Mouse (Mus musculus) splenic B cell, adult 2 months (primary cell): ENCODE data around the gene Trip13.

ENCODE experiments used
- DNase-seq: peaks from one replicate; pipeline ENCODE4 v3.0.0-alpha.2; 2011; ENCODE audit warnings: low read depth, low spot score
- H3K27me3 ChIP-seq: 2 replicates; pipeline ENCODE4 v1.6.1; 2012; ENCODE audit warnings: mild to moderate bottlenecking, low read length, moderate library complexity, mixed read lengths; ENCODE audit not compliant: control insufficient read depth, poor library complexity, insufficient read depth, severe bottlenecking
- H3K36me3 ChIP-seq: 2 replicates; pipeline ENCODE4 v1.6.1; 2012; ENCODE audit warnings: mild to moderate bottlenecking, low read length, moderate library complexity, mixed read lengths; ENCODE audit not compliant: control insufficient read depth, poor library complexity, insufficient read depth, severe bottlenecking

Trip13 gene

GRCm38 (mm10) chr13:73937321-73938176 lies at the start of gene Trip13, which contains the start of gene Brd9:
Gene Trip13 (minus strand): TSS chr13:73937784.
Gene Brd9 (plus strand): TSS chr13:73937811.
- H3K36me3 ChIP-seq, result peaks cover 6% of the 10 kb centered on the region; the same call in 1 of the 2 replicates
- peak; percentile 95 for DNase-seq
- no peaks in the 10 kb centered on the region for H3K27me3 ChIP-seq

- Histone ChIP-seq H3K36me3 (no peaks in the 10 kb centered on the region), H3K27me3 (no peaks in the 10 kb centered on the region)
- DNase-seq, result no peak
Observed at GRCm38 (mm10) chr13:73976935-73977334, 39.4 kb upstream of the Trip13 start.

- H3K27me3 ChIP-seq, result no peaks in the 10 kb centered on the region
- no peak for DNase-seq
- no peaks in the 10 kb centered on the region for H3K36me3 ChIP-seq
Observed at GRCm38 (mm10) chr13:73974523-73974922, 36.9 kb upstream of the Trip13 start.

GRCm38 (mm10) chr13:73970545-73971448 lies 33.2 kb upstream of the Trip13 start:
- peak; percentile 61 for DNase-seq
- no peaks in the 10 kb centered on the region for H3K36me3 ChIP-seq

DNA sequence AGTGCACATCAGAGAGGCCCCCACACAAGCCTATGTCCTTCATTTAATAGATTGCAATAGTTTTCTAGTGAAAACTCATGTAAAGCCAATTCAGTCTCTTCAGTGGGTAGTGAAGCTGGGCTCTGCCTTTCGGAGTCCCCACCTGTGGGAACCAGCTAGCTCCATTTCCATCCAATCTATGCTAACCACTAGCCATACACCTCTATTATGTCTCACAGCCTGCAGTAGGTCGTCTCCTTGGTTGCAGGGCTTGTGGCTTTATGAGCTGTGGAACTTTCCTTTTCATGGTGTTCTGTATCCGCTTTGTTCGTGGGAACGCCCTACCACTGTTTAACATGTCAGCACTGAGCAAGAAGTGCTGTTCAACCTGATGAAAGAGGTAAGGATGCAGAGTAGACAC lies 26.0 kb upstream of the Trip13 start, which contains the start of gene Zdhhc11:
Gene Zdhhc11, plus strand, starts transcription at position 301 of the 400 bp plus-strand sequence.
- no peak for DNase-seq
- H3K36me3 ChIP-seq, result peaks cover 5% of the 10 kb centered on the region

More at GRCm38 (mm10) chr13:73970545-73971448, 33.2 kb upstream of the Trip13 start:
- no peaks in the 10 kb centered on the region for H3K27me3 ChIP-seq

GRCm38 (mm10) chr13:73961177-73961576 lies 23.6 kb upstream of the Trip13 start:
- Histone ChIP-seq H3K36me3 (peaks cover 5% of the 10 kb centered on the region), H3K27me3 (no peaks in the 10 kb centered on the region)
- no peak for DNase-seq

More for the DNA sequence above, 26.0 kb upstream of the Trip13 start, which contains the start of gene Zdhhc11:
- no peaks in the 10 kb centered on the region for H3K27me3 ChIP-seq

DNA sequence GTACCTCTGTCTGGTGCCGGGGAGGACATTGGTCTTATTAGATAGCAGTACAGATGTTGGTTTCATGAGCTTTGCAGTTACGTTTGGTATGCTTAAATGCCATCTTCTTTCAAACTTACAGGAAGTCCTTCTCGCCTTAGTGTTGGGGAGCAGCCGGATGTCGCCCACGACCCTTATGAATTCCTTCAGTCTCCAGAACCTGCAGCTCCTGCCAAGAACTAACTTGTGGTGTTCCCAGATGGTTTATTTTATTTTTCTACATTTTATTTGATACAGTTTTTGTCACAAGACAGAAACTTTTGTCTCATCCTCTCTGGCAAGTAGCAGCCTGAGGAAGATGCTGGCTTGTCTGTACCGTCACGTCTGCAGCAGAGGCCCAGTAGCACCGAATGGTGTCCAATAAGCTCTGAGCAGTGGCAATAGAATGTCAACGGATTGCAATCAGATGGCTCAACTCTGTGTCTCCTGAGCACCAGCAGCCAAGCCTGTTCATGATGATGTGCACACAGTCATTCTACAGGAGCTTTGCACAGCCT lies 22.6 kb upstream of the Trip13 start:
- Histone ChIP-seq H3K36me3 (peaks cover 5% of the 10 kb centered on the region), H3K27me3 (no peaks in the 10 kb centered on the region)
- DNase-seq, result no peak

DNA sequence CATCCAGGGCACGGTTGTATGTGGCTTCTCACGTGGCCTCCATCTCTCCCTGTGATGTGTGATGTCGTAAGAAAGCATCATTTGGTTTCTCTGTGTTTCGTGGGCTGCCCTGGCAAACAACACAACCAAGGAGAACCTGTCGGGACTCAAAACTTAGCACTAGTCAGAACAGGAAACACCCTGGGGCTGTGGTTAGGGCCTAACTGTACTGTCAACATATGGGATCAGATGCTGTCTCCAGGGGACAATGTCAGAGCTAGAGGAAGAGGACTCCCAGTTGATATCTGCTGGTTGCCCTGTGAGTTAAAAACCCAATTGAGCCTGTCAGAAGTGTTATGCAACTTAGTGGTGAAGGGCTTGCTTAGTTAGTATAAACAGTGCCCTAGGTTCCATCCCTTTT lies 17.9 kb upstream of the Trip13 start:
- no peak for DNase-seq
- Histone ChIP-seq H3K27me3 (no peaks in the 10 kb centered on the region), H3K36me3 (peaks cover 9% of the 10 kb centered on the region)

- DNase-seq, result no peak
- peaks cover 7% of the 10 kb centered on the region for H3K36me3 ChIP-seq
- no peaks in the 10 kb centered on the region for H3K27me3 ChIP-seq
Observed at GRCm38 (mm10) chr13:73954666-73955065, 17.1 kb upstream of the Trip13 start.

DNA sequence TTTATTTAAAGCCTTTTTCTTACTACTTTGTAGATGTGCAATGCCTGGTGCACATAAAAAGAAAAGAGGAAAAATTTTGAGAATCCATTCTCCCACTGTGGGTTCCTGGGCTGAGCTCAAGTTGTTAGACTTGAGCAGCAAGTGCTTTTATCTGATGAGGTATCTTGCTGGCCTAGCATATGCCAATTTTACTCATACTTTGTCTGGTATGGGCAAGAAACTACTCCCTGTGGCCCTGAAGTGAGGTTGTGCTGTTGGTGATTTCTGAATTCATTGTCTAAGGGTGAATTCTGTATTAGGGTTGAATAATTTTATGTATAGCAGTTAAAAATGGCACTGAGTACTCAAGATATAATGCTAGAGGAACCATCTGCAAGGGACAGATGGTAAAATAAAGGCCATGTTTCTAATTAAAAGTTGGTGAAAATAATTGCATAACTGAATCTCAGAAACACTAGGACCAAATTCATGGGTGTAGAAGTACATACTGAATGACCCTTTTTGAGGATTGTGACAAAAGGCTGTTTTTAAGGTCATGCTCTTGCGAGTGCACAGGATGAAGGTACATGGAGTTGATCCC lies 16.1 kb upstream of the Trip13 start:
- H3K27me3 ChIP-seq, result no peaks in the 10 kb centered on the region
- no peak for DNase-seq
- H3K36me3 ChIP-seq, result peaks cover 3% of the 10 kb centered on the region

DNA sequence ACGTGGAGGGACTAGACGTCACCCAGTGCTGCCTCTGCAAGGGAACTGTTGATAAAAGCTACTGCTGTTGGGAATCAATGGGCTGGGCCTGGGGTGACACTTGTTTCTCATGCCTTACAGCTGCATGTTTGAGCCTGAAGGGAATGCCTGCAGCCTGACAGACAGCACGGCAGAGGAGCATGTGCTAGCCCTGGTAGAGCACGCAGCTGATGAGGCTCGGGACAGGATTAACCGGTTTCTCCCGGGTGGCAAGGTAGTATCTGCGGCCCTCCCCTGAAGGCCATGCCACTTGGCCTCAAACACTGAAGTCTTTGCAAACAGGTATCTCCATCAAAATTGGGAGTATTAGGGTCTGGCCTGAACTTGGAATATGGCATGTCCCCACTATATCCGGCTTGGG lies 7.0 kb upstream of the Trip13 start:
- Histone ChIP-seq H3K27me3 (no peaks in the 10 kb centered on the region), H3K36me3 (peaks cover 21% of the 10 kb centered on the region)
- DNase-seq, result no peak

DNA sequence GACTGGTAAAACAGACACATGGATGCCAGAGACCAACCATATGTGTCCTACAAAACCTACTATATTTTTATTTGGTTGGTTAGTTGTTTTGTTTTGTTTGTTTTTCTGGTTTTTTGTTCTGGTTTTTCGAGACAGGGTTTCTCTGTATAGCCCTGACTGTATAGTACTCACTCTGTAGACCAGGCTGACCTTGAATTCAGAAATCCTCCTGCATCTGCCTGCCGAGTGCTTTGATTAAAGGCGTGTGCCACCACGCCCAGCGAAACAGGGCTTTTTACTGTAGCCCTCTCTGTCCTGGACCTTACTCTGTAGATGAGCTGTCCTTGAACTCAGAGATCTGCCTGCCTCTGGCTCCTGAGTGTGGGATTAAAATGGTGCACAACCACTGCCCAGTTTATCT lies 1.5 kb upstream of the Trip13 start:
- DNase-seq, result no peak
- H3K36me3 ChIP-seq, result peaks cover 11% of the 10 kb centered on the region; the same call in 1 of the 2 replicates
- H3K27me3 ChIP-seq, result no peaks in the 10 kb centered on the region

DNA sequence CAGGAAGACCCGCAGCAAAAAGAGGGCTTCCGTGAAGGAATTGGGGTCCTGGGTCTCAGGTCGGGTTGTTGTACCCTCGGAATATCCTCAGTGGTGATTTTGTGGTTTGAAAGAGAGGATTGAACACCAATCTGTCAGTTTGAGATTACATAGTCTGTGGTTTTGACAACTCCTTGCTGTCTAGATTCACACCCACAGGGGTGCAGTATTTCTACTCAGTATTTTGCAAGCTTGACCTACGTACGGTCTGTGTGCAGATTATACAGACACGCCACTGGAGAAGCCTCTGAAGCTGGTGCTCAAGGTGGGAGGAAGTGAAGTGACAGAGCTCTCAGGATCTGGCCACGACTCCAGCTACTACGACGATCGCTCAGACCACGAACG lies 585 bp upstream of the Trip13 start:
- Histone ChIP-seq H3K36me3 (peaks cover 9% of the 10 kb centered on the region; the same call in 1 of the 2 replicates), H3K27me3 (no peaks in the 10 kb centered on the region)
- no peak for DNase-seq

DNA sequence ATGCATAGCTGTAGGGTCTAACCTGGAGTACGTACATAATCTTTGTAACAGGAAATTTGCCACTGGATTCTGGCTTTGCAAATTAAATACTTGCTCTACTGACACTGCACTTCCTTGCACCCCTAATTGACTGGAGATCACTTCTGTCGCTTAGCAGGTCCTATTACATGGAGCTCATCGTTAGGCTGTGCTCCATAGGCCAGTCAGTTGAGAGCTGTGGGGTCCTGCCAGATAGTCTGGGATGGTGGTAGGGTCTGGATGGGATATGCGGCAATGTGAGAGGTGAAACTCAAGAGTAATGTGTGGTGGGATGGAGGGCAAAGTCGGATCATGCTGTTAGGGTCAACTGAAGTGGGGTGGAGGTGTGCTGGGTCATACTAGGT lies 655 bp downstream of the Trip13 start:
- Histone ChIP-seq H3K36me3 (peaks cover under 1% of the 10 kb centered on the region; the same call in 1 of the 2 replicates), H3K27me3 (no peaks in the 10 kb centered on the region)
- DNase-seq, result no peak
